24 mouse cellular contexts compared by ENCODE assay signal in the genomic region with DNA sequence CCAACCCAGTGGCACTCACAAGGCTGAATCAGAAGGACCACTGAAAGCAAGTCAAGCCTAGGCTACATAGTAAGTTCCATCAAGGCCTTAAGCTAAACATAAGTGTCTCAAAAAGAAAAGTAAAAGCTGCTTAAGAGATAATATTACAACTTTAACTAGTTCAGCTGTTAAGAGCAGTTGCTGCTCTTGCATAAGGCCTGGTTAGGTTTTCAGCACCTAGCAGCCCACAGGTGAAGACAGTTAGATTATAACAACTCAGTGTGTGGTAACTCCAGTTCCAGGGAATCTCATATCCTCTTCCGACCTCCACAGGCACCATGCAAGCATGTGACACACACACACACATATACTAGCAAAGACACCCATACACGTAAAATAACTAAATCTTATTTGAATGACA. TPM values are rescaled to one million over a fixed set of nuclear protein-coding genes. Genes with fewer than 3 reads are reported as not detected.
DNase-seq lines count a peak whose midpoint lies in the region; ATAC-seq and TF ChIP-seq lines count a peak whose summit lies in the region.
"Had no signal": no experiment of that assay in that cellular context is flagged by ENCODE, and none has a peak within 500 bp of the region (broad histone marks: within the 10 kb centered on the region; RNA-seq: fewer than 3 reads in every experiment).

No protein-coding gene starts in this region.

- ATAC-seq in heart, postnatal 0 days (ENCODE audit: insufficient read depth, low read depth): no peak
- no peak for ATAC-seq in heart, embryonic 11.5 days (replicated peaks; ENCODE audit: insufficient number of reproducible peaks, low FRiP score, low TSS enrichment)
- ATAC-seq in kidney, postnatal 0 days (replicated peaks; ENCODE audit: low FRiP score, low read depth): no peak
- no peak for ATAC-seq in liver, postnatal 0 days
- ATAC-seq: forebrain, embryonic 15.5 days; midbrain, embryonic 13.5 days had no signal

- no peaks in the 10 kb centered on the region for H3K27me3 ChIP-seq in heart, postnatal 0 days (ENCODE audit: control insufficient read depth, insufficient read depth, low read length)
- H3K27me3 ChIP-seq in heart, embryonic 11.5 days (ENCODE audit: control insufficient read depth, insufficient read depth, low read length): no peaks in the 10 kb centered on the region
- H3K27me3 ChIP-seq in kidney, postnatal 0 days (ENCODE audit: insufficient read depth, low read length): no peaks in the 10 kb centered on the region
- no peaks in the 10 kb centered on the region for H3K27me3 ChIP-seq in testis, adult 2 months (ENCODE audit: control insufficient read depth, insufficient read depth, low read length)
- no peaks in the 10 kb centered on the region for H3K27me3 ChIP-seq in liver, postnatal 0 days (ENCODE audit: insufficient read depth, low read length)
- H3K27me3 ChIP-seq: embryonic facial prominence, embryonic 15.5 days; forebrain, embryonic 15.5 days; heart, embryonic 12.5 days; limb, embryonic 12.5 days; midbrain, embryonic 13.5 days; neural tube, embryonic 12.5 days had no signal

- no peak for TF ChIP-seq EP300 in heart, postnatal 0 days (IDR thresholded peaks at IDR 0.05; ENCODE audit: low read depth)
- no peak for TF ChIP-seq EP300 in liver, postnatal 0 days (IDR thresholded peaks at IDR 0.05; ENCODE audit: low read depth)

- peak; percentile 5 for DNase-seq in heart, postnatal 0 days (ENCODE audit: low spot score)
- DNase-seq in kidney, postnatal 0 days (ENCODE audit: low spot score): no peak
- DNase-seq in kidney, postnatal 4 days: no peak
- no peak for DNase-seq in testis, postnatal 14 days (ENCODE audit: low spot score)
- no peak for DNase-seq in liver, postnatal 0 days
- DNase-seq: adrenal gland, postnatal 25 days; cerebellum, adult 9-10 months; gastrocnemius, postnatal 10 days; heart, postnatal 14 days; lung, adult 18-20 months; right cerebral cortex, postnatal 14 days; thymus, adult 2 months; thymus, postnatal 4 days had no signal

- no peak overlapping the region for H3K9ac ChIP-seq in heart, postnatal 0 days (replicated peaks; ENCODE audit: low read depth, low read length)
- no peak overlapping the region for H3K9ac ChIP-seq in heart, embryonic 11.5 days (ENCODE audit: low read depth, low read length)
- no peak overlapping the region for H3K9ac ChIP-seq in kidney, postnatal 0 days (ENCODE audit: low read depth, low read length)
- H3K9ac ChIP-seq in liver, postnatal 0 days (replicated peaks): no peak overlapping the region
- H3K9ac ChIP-seq: embryonic facial prominence, embryonic 15.5 days; forebrain, embryonic 15.5 days; heart, embryonic 12.5 days; limb, embryonic 12.5 days; midbrain, embryonic 13.5 days; neural tube, embryonic 12.5 days had no signal

- no peaks in the 10 kb centered on the region for H3K9me3 ChIP-seq in heart, postnatal 0 days (replicated peaks; ENCODE audit: control insufficient read depth, low read length)
- H3K9me3 ChIP-seq in heart, embryonic 11.5 days (replicated peaks; ENCODE audit: control insufficient read depth, low read length): no peaks in the 10 kb centered on the region
- H3K9me3 ChIP-seq in kidney, postnatal 0 days (replicated peaks; ENCODE audit: low read length): no peaks in the 10 kb centered on the region
- no peaks in the 10 kb centered on the region for H3K9me3 ChIP-seq in liver, postnatal 0 days (ENCODE audit: low read length)
- H3K9me3 ChIP-seq: embryonic facial prominence, embryonic 15.5 days; forebrain, embryonic 15.5 days; heart, embryonic 12.5 days; limb, embryonic 12.5 days; midbrain, embryonic 13.5 days; neural tube, embryonic 12.5 days had no signal

- no peaks in the 10 kb centered on the region for H3K36me3 ChIP-seq in heart, postnatal 0 days (replicated peaks; ENCODE audit: control insufficient read depth, insufficient read depth, low read length)
- H3K36me3 ChIP-seq in heart, embryonic 11.5 days (ENCODE audit: control insufficient read depth, insufficient read depth, low read length): no peaks in the 10 kb centered on the region
- no peaks in the 10 kb centered on the region for H3K36me3 ChIP-seq in kidney, postnatal 0 days (ENCODE audit: insufficient read depth, low read length)
- no peaks in the 10 kb centered on the region for H3K36me3 ChIP-seq in testis, adult 2 months (ENCODE audit: control insufficient read depth, insufficient read depth, low read length)
- H3K36me3 ChIP-seq in liver, postnatal 0 days (replicated peaks; ENCODE audit: insufficient read depth, low read length): no peaks in the 10 kb centered on the region
- H3K36me3 ChIP-seq: embryonic facial prominence, embryonic 15.5 days; forebrain, embryonic 15.5 days; midbrain, embryonic 13.5 days; neural tube, embryonic 12.5 days had no signal

- no peak overlapping the region for H3K4me3 ChIP-seq in heart, postnatal 0 days (ENCODE audit: low read depth, low read length)
- no peak overlapping the region for H3K4me3 ChIP-seq in heart, embryonic 11.5 days (ENCODE audit: low read depth, low read length)
- no peak overlapping the region for H3K4me3 ChIP-seq in kidney, postnatal 0 days (replicated peaks; ENCODE audit: low read depth, low read length)
- H3K4me3 ChIP-seq in testis, adult 2 months (ENCODE audit: control insufficient read depth, low read depth, low read length): no peak overlapping the region
- no peak overlapping the region for H3K4me3 ChIP-seq in liver, postnatal 0 days (ENCODE audit: low read depth, low read length)
- H3K4me3 ChIP-seq: embryonic facial prominence, embryonic 15.5 days; forebrain, embryonic 15.5 days; heart, embryonic 12.5 days; limb, embryonic 12.5 days; midbrain, embryonic 13.5 days; neural tube, embryonic 12.5 days had no signal

- peak overlapping the region; percentile 13; the same call in 1 of the 2 replicates for H3K27ac ChIP-seq in heart, postnatal 0 days (ENCODE audit: low read depth)
- H3K27ac ChIP-seq in heart, embryonic 11.5 days (ENCODE audit: low read depth, low read length): no peak overlapping the region
- peak overlapping the region; percentile 55 for H3K27ac ChIP-seq in kidney, postnatal 0 days
- H3K27ac ChIP-seq in testis, adult 2 months (ENCODE audit: control insufficient read depth, insufficient read depth, low read depth, low read length): peak overlapping the region; percentile 77
- no peak overlapping the region for H3K27ac ChIP-seq in liver, postnatal 0 days (ENCODE audit: low read depth)
- H3K27ac ChIP-seq: embryonic facial prominence, embryonic 15.5 days; forebrain, embryonic 15.5 days; limb, embryonic 12.5 days; midbrain, embryonic 13.5 days; neural tube, embryonic 12.5 days had no signal

- H3K4me2 ChIP-seq in heart, postnatal 0 days (ENCODE audit: low read depth, low read length): no peak overlapping the region
- no peak overlapping the region for H3K4me2 ChIP-seq in heart, embryonic 11.5 days
- no peak overlapping the region for H3K4me2 ChIP-seq in kidney, postnatal 0 days (ENCODE audit: low read length)
- H3K4me2 ChIP-seq in liver, postnatal 0 days (ENCODE audit: low read depth, low read length): no peak overlapping the region
- H3K4me2 ChIP-seq: embryonic facial prominence, embryonic 15.5 days; forebrain, embryonic 15.5 days; heart, embryonic 12.5 days; limb, embryonic 12.5 days; liver, embryonic 11.5 days; midbrain, embryonic 13.5 days; neural tube, embryonic 12.5 days had no signal

- WGBS in heart, postnatal 0 days: 53% methylated on average over 2 of the region's 2 CpGs
- 74% methylated on average over 2 of the region's 2 CpGs for WGBS in heart, embryonic 11.5 days (ENCODE audit: insufficient replicate concordance)
- 71% methylated on average over 2 of the region's 2 CpGs for WGBS in kidney, postnatal 0 days
- 58% methylated on average over 2 of the region's 2 CpGs for WGBS in liver, postnatal 0 days (ENCODE audit: insufficient replicate concordance)

- H3K4me1 ChIP-seq in heart, postnatal 0 days (ENCODE audit: control insufficient read depth, insufficient read depth): no peaks in the 10 kb centered on the region; the same call in 1 of the 2 replicates
- H3K4me1 ChIP-seq in heart, embryonic 11.5 days (ENCODE audit: control insufficient read depth, insufficient read depth, low read length): 0 out of 2 replicates have a peak, but pooled peaks cover 9% of the 10 kb centered on the region
- no peaks in the 10 kb centered on the region; the same call in 1 of the 2 replicates for H3K4me1 ChIP-seq in kidney, postnatal 0 days (replicated peaks; ENCODE audit: insufficient read depth, low read length)
- H3K4me1 ChIP-seq in testis, adult 2 months (ENCODE audit: control insufficient read depth, insufficient read depth, low read length): no peaks in the 10 kb centered on the region
- H3K4me1 ChIP-seq in liver, postnatal 0 days (ENCODE audit: insufficient read depth): peaks cover 3% of the 10 kb centered on the region
- H3K4me1 ChIP-seq: neural tube, embryonic 12.5 days had no signal

- TF ChIP-seq POLR2A in testis, adult 2 months (IDR thresholded peaks at IDR 0.05; ENCODE audit: control insufficient read depth, low read depth, low read length): no peak

- TF ChIP-seq CTCF in heart, postnatal 0 days (IDR thresholded peaks at IDR 0.05; ENCODE audit: low read depth): no peak
- TF ChIP-seq CTCF in kidney, postnatal 0 days (IDR thresholded peaks at IDR 0.05; ENCODE audit: low read depth): no peak
- TF ChIP-seq CTCF in testis, adult 2 months (IDR thresholded peaks at IDR 0.05; ENCODE audit: control insufficient read depth, insufficient read depth, insufficient replicate concordance, low read depth, low read length): no peak
- no peak for TF ChIP-seq CTCF in liver, postnatal 0 days (IDR thresholded peaks at IDR 0.05; ENCODE audit: low read depth)

RNA-seq across cellular contexts. Expression of a gene that starts 12.0 kb away (rescaled TPM):
- 54.1 and 81.6 TPM in 2 replicates for total RNA-seq in heart, postnatal 0 days (2014; rRNA removed; ENCODE audit: low replicate concordance)
- 41.5 and 42.1 TPM in 2 replicates for polyA plus RNA-seq in heart, postnatal 0 days (2015; fragmentation: Nextera tagmentation; extraction: Ambion mirVana)
- polyA plus RNA-seq in heart, embryonic 11.5 days (2014; fragmentation: Nextera tagmentation; extraction: Ambion mirVana): 139 and 146 TPM in 2 replicates
- polyA plus RNA-seq in kidney, postnatal 0 days (2015; fragmentation: Nextera tagmentation; extraction: Ambion mirVana): 62.0 and 68.2 TPM in 2 replicates
- polyA plus RNA-seq in testis, adult 2 months (2012; rRNA removed): 11.8 and 15.7 TPM in 2 replicates
- 19.0 and 23.3 TPM in 2 replicates for polyA plus RNA-seq in liver, postnatal 0 days (2015; fragmentation: Nextera tagmentation; extraction: Ambion mirVana)

RNA-seq across cellular contexts. Expression of a gene that starts 12.7 kb away (rescaled TPM):
- 37.0 and 88.5 TPM in 2 replicates for total RNA-seq in heart, postnatal 0 days (2014; rRNA removed; ENCODE audit: low replicate concordance)
- 260 and 284 TPM in 2 replicates for polyA plus RNA-seq in heart, postnatal 0 days (2015; fragmentation: Nextera tagmentation; extraction: Ambion mirVana)
- polyA plus RNA-seq in heart, embryonic 11.5 days (2014; fragmentation: Nextera tagmentation; extraction: Ambion mirVana): 572 and 590 TPM in 2 replicates
- 705 and 720 TPM in 2 replicates for polyA plus RNA-seq in kidney, postnatal 0 days (2015; fragmentation: Nextera tagmentation; extraction: Ambion mirVana)
- 43.2 and 53.3 TPM in 2 replicates for polyA plus RNA-seq in testis, adult 2 months (2012; rRNA removed)
- polyA plus RNA-seq in liver, postnatal 0 days (2015; fragmentation: Nextera tagmentation; extraction: Ambion mirVana): 126 and 151 TPM in 2 replicates

RNA-seq across cellular contexts. Expression of a gene that starts 30.6 kb away (rescaled TPM):
- 1.9 and 2.5 TPM in 2 replicates for total RNA-seq in heart, postnatal 0 days (2014; rRNA removed; ENCODE audit: low replicate concordance)
- 0.93 and 1.2 TPM in 2 replicates for polyA plus RNA-seq in heart, postnatal 0 days (2015; fragmentation: Nextera tagmentation; extraction: Ambion mirVana)
- polyA plus RNA-seq in heart, embryonic 11.5 days (2014; fragmentation: Nextera tagmentation; extraction: Ambion mirVana): 21.9 and 24.2 TPM in 2 replicates
- polyA plus RNA-seq in kidney, postnatal 0 days (2015; fragmentation: Nextera tagmentation; extraction: Ambion mirVana): 1.9 and 2.8 TPM in 2 replicates
- 8.9 and 10.6 TPM in 2 replicates for polyA plus RNA-seq in testis, adult 2 months (2012; rRNA removed)
- 85.8 and 89.1 TPM in 2 replicates for polyA plus RNA-seq in liver, postnatal 0 days (2015; fragmentation: Nextera tagmentation; extraction: Ambion mirVana)
- total RNA-seq: layer of hippocampus, adult 8-10 months; left cerebral cortex, postnatal 14 days had no signal

RNA-seq across cellular contexts. Expression of a gene that starts 44.9 kb away (rescaled TPM):
- 109 and 117 TPM in 2 replicates for total RNA-seq in heart, postnatal 0 days (2014; rRNA removed; ENCODE audit: low replicate concordance)
- 124 TPM in 2 replicates for polyA plus RNA-seq in heart, postnatal 0 days (2015; fragmentation: Nextera tagmentation; extraction: Ambion mirVana)
- polyA plus RNA-seq in heart, embryonic 11.5 days (2014; fragmentation: Nextera tagmentation; extraction: Ambion mirVana): 217 and 221 TPM in 2 replicates
- polyA plus RNA-seq in kidney, postnatal 0 days (2015; fragmentation: Nextera tagmentation; extraction: Ambion mirVana): 237 and 263 TPM in 2 replicates
- 51.6 and 56.8 TPM in 2 replicates for polyA plus RNA-seq in testis, adult 2 months (2012; rRNA removed)
- 110 and 121 TPM in 2 replicates for polyA plus RNA-seq in liver, postnatal 0 days (2015; fragmentation: Nextera tagmentation; extraction: Ambion mirVana)

Comparison
In these comparisons a context has a peak if more than half of its experiments do, and no peak if none do; other contexts are left out.
1. H3K27ac ChIP-seq: peak in heart, postnatal 0 days (single experiment), kidney, postnatal 0 days (single experiment) and testis, adult 2 months (single experiment); none in heart, embryonic 11.5 days (single experiment) and liver, postnatal 0 days (single experiment).